Mouse (Mus musculus) liver, postnatal 0 days (tissue): Measurements from ENCODE around the gene Dnali1.

Experiments
- CTCF ChIP-seq: sonication (generic); IDR thresholded peaks from 2 replicates; pipeline ENCODE4 v1.5.1; 2016; ENCODE audit warnings: antibody characterized with exemption, low read depth
- EP300 ChIP-seq: IDR thresholded peaks from 2 replicates; pipeline ENCODE4 v1.6.1; 2016; ENCODE audit warnings: antibody characterized with exemption, low read depth, mild to moderate bottlenecking

DNA sequence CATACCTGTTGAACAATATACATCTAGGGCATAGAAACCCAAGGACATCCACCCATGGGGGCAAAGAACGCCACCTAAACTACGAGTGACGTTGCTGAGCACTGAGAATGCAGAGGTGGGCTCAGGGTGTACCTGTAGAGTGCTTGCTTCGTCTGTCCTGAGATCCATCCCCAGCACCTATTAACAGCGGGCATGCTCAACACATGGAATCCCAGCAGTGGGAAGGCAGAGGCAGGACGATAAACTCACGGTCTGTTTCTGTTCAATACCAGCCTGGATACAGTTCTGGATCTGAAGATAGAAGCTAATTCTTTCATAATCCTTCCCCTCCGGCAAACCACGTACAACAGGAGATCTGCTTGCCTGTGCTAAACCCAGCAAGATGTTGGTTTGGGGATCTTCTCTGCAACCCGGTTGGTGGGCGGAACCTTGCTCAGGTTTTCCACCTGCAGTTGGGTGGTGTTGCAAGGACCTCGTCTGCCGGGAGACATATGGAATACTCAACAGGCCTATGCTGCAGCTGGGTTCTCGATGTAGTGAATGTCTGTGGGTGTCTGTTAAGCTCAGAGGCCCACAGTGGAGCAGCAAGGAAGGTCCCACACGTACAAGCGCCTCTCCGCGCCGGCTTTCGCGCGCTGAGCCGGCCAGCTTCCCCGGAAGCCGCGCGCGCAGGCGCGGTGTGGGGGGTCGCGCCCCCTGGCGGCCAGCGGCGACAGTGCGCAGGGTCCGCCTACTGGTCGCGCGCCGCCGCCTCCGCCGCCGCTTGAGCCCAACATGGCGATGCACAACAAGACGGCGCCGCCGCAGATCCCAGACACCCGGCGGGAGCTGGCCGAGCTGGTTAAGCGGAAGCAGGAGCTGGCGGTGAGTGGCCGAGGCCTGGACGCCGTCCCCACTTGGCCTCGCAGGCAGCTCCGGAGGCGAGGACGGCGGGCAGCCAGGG lies 19.2 kb upstream of the Dnali1 start, which contains the start of gene Meaf6:
- TF ChIP-seq EP300 (no peak), CTCF (peak; percentile 79)
